Mouse (Mus musculus) forebrain, embryonic 12.5 days (tissue): Measurements from ENCODE around the gene Znrf3. TPM values are rescaled to one million over a fixed set of nuclear protein-coding genes. Genes with fewer than 3 reads are reported as not detected.

Source experiments
- ATAC-seq: fragments of 200-750 bp; cut with Nextera tagmentation; 2 replicates; pipeline ENCODE4 v1.8.0; 2017; ENCODE audit warnings: moderate TSS enrichment; ENCODE audit not compliant: low FRiP score
- H3K27ac ChIP-seq: fragments of 300-500 bp; sonication (generic); 2 replicates; pipeline ENCODE4 v1.5.1; 2016; ENCODE audit warnings: mild to moderate bottlenecking
- H3K27me3 ChIP-seq: fragments of 300-500 bp; sonication (generic); 2 replicates; pipeline ENCODE4 v1.6.1; 2016; ENCODE audit warnings: mild to moderate bottlenecking
- H3K36me3 ChIP-seq: fragments of 300-500 bp; sonication (generic); replicated peaks from 2 replicates; pipeline ENCODE4 v1.6.1; 2016; ENCODE audit warnings: mild to moderate bottlenecking
- H3K4me1 ChIP-seq: fragments of 300-500 bp; sonication (generic); 2 replicates; pipeline ENCODE4 v1.6.1; 2016
- H3K4me2 ChIP-seq: fragments of 300-500 bp; sonication (generic); 2 replicates; pipeline ENCODE4 v1.6.1; 2016; ENCODE audit warnings: mild to moderate bottlenecking, moderate library complexity
- H3K4me3 ChIP-seq: fragments of 300-500 bp; sonication (generic); replicated peaks from 2 replicates; pipeline ENCODE4 v1.5.1; 2016; ENCODE audit warnings: mild to moderate bottlenecking
- H3K9ac ChIP-seq: fragments of 300-500 bp; sonication (generic); 2 replicates; pipeline ENCODE4 v1.6.1; 2016; ENCODE audit warnings: mild to moderate bottlenecking
- H3K9me3 ChIP-seq: fragments of 300-500 bp; sonication (generic); 2 replicates; pipeline ENCODE4 v1.6.1; 2016
- WGBS: fragments of 180-500 bp; shearing (Covaris S2); methylation state at CpG from one replicate; pipeline ENCODE4 v1.1.7; 2016; 5-methylcytosine and 5-hydroxymethylcytosine counted together
- polyA plus RNA-seq: library from polyadenylated mRNA; unstranded; fragments of >200 nt; fragmentation: Nextera tagmentation; extraction: Ambion mirVana; gene quantifications from 2 replicates; pipeline ENCODE4 v1.2.1, GENCODE M21; 2016

Znrf3 gene
- polyA plus RNA-seq, 1 experiment from 2014 or later: 9.0 TPM

DNA sequence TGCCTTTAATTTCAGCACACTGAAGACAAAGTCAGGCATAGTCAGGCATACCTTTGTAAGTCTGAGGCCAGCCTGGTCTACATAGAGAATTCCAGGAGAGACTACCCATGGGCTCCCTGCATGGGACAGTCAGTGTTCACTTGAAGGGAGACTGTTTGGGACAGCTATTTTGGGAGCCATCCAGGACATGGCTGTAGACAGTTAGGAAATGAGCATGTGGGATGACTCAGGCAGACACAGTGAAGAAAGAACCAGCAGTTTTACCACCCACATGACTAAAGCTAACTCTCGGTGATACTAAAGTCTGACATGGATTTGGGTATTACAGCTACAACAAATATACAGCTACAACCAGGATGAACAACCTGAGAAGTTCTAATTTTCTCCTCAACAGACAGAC, 89.9 kb downstream of the Znrf3 start:
- H3K4me1 ChIP-seq: no peaks in the 10 kb centered on the region
- H3K27me3 ChIP-seq: no peaks in the 10 kb centered on the region
- 93% methylated on average over 1 of the region's 1 CpGs for WGBS
- H3K27ac ChIP-seq: no peak overlapping the region
- no peak overlapping the region for H3K4me3 ChIP-seq
- H3K4me2 ChIP-seq: no peak overlapping the region
- no peak for ATAC-seq
- no peak overlapping the region for H3K9ac ChIP-seq
- no peaks in the 10 kb centered on the region for H3K36me3 ChIP-seq
- no peaks in the 10 kb centered on the region for H3K9me3 ChIP-seq

- Histone ChIP-seq H3K27ac (no peak overlapping the region), H3K27me3 (no peaks in the 10 kb centered on the region), H3K9ac (no peak overlapping the region), H3K9me3 (no peaks in the 10 kb centered on the region), H3K4me2 (no peak overlapping the region), H3K36me3 (no peaks in the 10 kb centered on the region), H3K4me3 (no peak overlapping the region), H3K4me1 (no peaks in the 10 kb centered on the region)
- no peak for ATAC-seq
Measured at GRCm38 (mm10) chr11:5353032-5353431, 91.6 kb downstream of the Znrf3 start.

DNA sequence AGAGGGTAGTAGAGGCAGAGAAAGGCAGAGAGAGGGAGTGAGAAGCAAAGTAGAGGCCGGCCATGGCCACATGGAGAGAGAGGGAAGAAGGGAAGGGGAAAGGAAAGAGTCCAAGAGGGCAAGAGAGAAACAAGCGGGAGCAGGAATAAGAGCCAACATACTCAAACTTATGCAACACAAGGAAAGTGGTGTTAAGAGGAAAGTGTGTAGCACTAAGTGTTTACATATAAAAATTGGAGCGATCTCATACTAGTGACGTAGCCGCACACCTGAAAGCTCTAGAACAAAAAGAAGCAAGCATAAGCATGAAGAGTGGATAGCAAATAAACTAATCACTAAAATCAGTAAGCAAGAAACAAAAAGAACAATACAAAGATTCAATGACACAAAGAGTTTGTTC, 95.2 kb downstream of the Znrf3 start:
- H3K9me3 ChIP-seq: no peaks in the 10 kb centered on the region
- no peak overlapping the region for H3K27ac ChIP-seq
- H3K27me3 ChIP-seq: no peaks in the 10 kb centered on the region
- ATAC-seq: no peak
- 0 out of 2 replicates have a peak, but pooled peaks cover 5% of the 10 kb centered on the region for H3K4me1 ChIP-seq
- WGBS: 98% methylated on average over 5 of the region's 5 CpGs
- H3K36me3 ChIP-seq: no peaks in the 10 kb centered on the region
- H3K9ac ChIP-seq: no peak overlapping the region
- H3K4me3 ChIP-seq: no peak overlapping the region
- H3K4me2 ChIP-seq: no peak overlapping the region

DNA sequence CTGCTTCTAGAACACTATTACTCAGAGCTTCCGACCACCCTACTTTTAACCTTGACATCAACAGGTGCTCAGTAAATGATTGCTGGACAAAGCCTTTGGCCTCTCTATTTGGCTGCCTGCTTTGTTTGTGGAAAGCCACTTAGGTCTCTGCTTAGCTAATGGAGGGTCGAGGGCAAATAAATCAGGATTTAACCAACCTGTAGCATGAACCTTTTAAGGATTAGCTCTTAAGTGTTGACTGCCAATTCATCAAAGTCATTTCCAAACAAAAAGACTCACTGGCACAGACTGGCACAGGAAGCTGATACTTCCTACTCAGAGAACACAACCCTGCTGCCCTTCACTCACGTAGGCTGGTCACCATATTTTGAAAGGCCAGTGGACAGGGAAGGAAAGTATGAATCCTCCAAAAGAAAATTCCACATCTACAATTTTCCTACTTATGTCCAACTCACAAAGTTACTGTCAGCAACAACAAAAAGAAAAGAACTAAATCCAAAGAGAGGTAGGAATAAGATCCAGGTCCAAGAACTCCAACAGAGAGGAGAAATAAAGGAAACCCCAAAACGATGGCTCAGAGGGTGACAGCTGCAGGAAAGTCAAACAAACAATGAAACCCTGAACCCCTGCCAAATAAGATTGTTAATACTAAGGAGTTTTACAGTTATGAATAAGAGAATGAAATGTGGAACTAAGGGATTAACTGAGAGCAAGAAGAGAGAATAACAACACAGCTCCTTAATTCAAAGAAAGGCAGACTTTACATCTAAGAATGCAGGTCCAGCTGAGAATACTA, 97.6 kb downstream of the Znrf3 start:
- H3K27ac ChIP-seq: no peak overlapping the region
- H3K27me3 ChIP-seq: no peaks in the 10 kb centered on the region
- H3K9me3 ChIP-seq: no peaks in the 10 kb centered on the region
- H3K4me3 ChIP-seq: no peak overlapping the region
- ATAC-seq: no peak
- H3K9ac ChIP-seq: no peak overlapping the region
- no peaks in the 10 kb centered on the region for H3K36me3 ChIP-seq
- WGBS: 54% methylated on average over 4 of the region's 4 CpGs
- H3K4me2 ChIP-seq: no peak overlapping the region
- H3K4me1 ChIP-seq: 0 out of 2 replicates have a peak, but pooled peaks cover 5% of the 10 kb centered on the region

GRCm38 (mm10) chr11:5343748-5344147, 100.9 kb downstream of the Znrf3 start:
- Histone ChIP-seq H3K36me3 (no peaks in the 10 kb centered on the region), H3K9ac (no peak overlapping the region), H3K27me3 (no peaks in the 10 kb centered on the region), H3K9me3 (no peaks in the 10 kb centered on the region), H3K4me3 (no peak overlapping the region), H3K27ac (no peak overlapping the region), H3K4me1 (0 out of 2 replicates have a peak, but pooled peaks cover 5% of the 10 kb centered on the region), H3K4me2 (no peak overlapping the region)
- no peak for ATAC-seq
- 93% methylated on average over 4 of the region's 4 CpGs for WGBS

GRCm38 (mm10) chr11:5339732-5340131, 104.9 kb downstream of the Znrf3 start:
- Histone ChIP-seq H3K4me2 (no peak overlapping the region), H3K4me3 (no peak overlapping the region), H3K9me3 (no peaks in the 10 kb centered on the region), H3K9ac (no peak overlapping the region), H3K27me3 (no peaks in the 10 kb centered on the region), H3K36me3 (no peaks in the 10 kb centered on the region), H3K27ac (no peak overlapping the region), H3K4me1 (no peaks in the 10 kb centered on the region)
- WGBS: 98% methylated on average over 1 of the region's 1 CpGs
- no peak for ATAC-seq

GRCm38 (mm10) chr11:5336852-5337251, 107.8 kb downstream of the Znrf3 start:
- Histone ChIP-seq H3K4me3 (no peak overlapping the region), H3K9ac (no peak overlapping the region), H3K36me3 (no peaks in the 10 kb centered on the region), H3K27me3 (no peaks in the 10 kb centered on the region), H3K27ac (no peak overlapping the region), H3K4me2 (no peak overlapping the region), H3K4me1 (0 out of 2 replicates have a peak, but pooled peaks cover 2% of the 10 kb centered on the region), H3K9me3 (no peaks in the 10 kb centered on the region)
- 83% methylated on average over 7 of the region's 7 CpGs for WGBS
- no peak for ATAC-seq

DNA sequence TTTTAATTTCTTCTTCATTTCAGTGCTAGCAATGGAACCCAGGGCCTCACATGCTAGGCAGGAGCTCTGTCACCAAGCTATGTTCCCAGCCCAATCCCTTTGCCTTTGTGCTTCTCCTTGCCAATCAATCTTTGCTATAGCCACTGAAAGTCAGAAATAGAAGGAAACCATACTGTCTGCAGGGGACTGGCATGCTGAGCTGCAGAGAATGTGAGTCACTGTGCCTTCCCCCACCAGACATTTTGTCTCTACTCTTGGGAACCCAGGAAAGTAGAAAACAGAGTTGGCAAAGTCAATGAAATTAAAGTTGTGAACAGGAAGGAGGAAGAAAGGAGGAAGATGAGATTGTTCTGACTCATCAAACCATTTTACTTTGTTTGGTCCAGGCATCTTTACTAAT, 108.4 kb downstream of the Znrf3 start:
- ATAC-seq: no peak
- Histone ChIP-seq H3K4me1 (0 out of 2 replicates have a peak, but pooled peaks cover 2% of the 10 kb centered on the region), H3K36me3 (no peaks in the 10 kb centered on the region), H3K4me3 (no peak overlapping the region), H3K27ac (no peak overlapping the region), H3K9me3 (no peaks in the 10 kb centered on the region), H3K27me3 (no peaks in the 10 kb centered on the region), H3K9ac (no peak overlapping the region), H3K4me2 (no peak overlapping the region)

GRCm38 (mm10) chr11:5330851-5331250, 113.8 kb downstream of the Znrf3 start:
- Histone ChIP-seq H3K27me3 (no peaks in the 10 kb centered on the region), H3K27ac (no peak overlapping the region), H3K4me2 (no peak overlapping the region), H3K36me3 (0 out of 2 replicates have a peak, but pooled peaks cover 2% of the 10 kb centered on the region), H3K4me3 (no peak overlapping the region), H3K4me1 (peaks cover 5% of the 10 kb centered on the region; the same call in 1 of the 2 replicates), H3K9ac (no peak overlapping the region), H3K9me3 (no peaks in the 10 kb centered on the region)
- no peak for ATAC-seq
- WGBS: 93% methylated on average over 4 of the region's 4 CpGs

DNA sequence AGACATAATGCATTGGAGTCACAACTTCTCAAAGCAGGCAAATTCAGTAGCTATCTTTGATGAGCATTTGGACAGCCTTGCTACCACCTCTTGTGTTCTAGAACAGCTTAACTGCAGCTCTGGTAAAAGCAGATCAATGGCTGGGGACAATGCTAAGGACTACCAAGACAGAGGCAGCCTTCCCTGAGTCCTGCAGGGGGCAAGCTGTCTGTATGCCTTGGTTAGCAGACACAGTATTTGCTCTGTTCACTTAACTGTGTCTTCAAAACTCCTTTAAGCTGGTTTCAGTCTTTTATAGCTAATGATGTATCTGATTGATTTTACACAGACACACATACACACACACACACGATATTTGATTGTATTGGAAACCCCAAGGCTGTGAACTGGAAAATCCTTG, 117.0 kb downstream of the Znrf3 start:
- no peak for ATAC-seq
- H3K4me1 ChIP-seq: peaks cover 11% of the 10 kb centered on the region
- H3K4me3 ChIP-seq: no peak overlapping the region
- H3K9me3 ChIP-seq: no peaks in the 10 kb centered on the region
- no peak overlapping the region for H3K27ac ChIP-seq
- no peaks in the 10 kb centered on the region for H3K27me3 ChIP-seq
- no peak overlapping the region for H3K4me2 ChIP-seq
- 47% methylated on average over 1 of the region's 1 CpGs for WGBS
- 0 out of 2 replicates have a peak, but pooled peaks cover 2% of the 10 kb centered on the region for H3K36me3 ChIP-seq
- no peak overlapping the region for H3K9ac ChIP-seq

GRCm38 (mm10) chr11:5326252-5326651, 118.4 kb downstream of the Znrf3 start:
- 92% methylated on average over 3 of the region's 3 CpGs for WGBS
- Histone ChIP-seq H3K4me3 (no peak overlapping the region), H3K36me3 (0 out of 2 replicates have a peak, but pooled peaks cover 2% of the 10 kb centered on the region), H3K27me3 (no peaks in the 10 kb centered on the region), H3K9ac (no peak overlapping the region), H3K9me3 (no peaks in the 10 kb centered on the region), H3K4me2 (no peak overlapping the region), H3K4me1 (peaks cover 17% of the 10 kb centered on the region), H3K27ac (no peak overlapping the region)
- no peak for ATAC-seq

- WGBS: 96% methylated on average over 6 of the region's 6 CpGs
- H3K4me1 ChIP-seq: peaks cover 17% of the 10 kb centered on the region
Measured at GRCm38 (mm10) chr11:5325217-5325616, 119.4 kb downstream of the Znrf3 start.

GRCm38 (mm10) chr11:5324296-5324695, 120.4 kb downstream of the Znrf3 start:
- Histone ChIP-seq H3K36me3 (0 out of 2 replicates have a peak, but pooled peaks cover 2% of the 10 kb centered on the region), H3K4me1 (peaks cover 19% of the 10 kb centered on the region), H3K9me3 (no peaks in the 10 kb centered on the region), H3K9ac (no peak overlapping the region), H3K4me3 (no peak overlapping the region), H3K4me2 (no peak overlapping the region), H3K27ac (no peak overlapping the region), H3K27me3 (no peaks in the 10 kb centered on the region)
- 3% methylated on average over 2 of the region's 2 CpGs for WGBS
- ATAC-seq: no peak

More at GRCm38 (mm10) chr11:5325217-5325616, 119.4 kb downstream of the Znrf3 start:
- no peak for ATAC-seq
- H3K4me2 ChIP-seq: no peak overlapping the region
- no peaks in the 10 kb centered on the region for H3K27me3 ChIP-seq
- 0 out of 2 replicates have a peak, but pooled peaks cover 2% of the 10 kb centered on the region for H3K36me3 ChIP-seq
- H3K9ac ChIP-seq: no peak overlapping the region
- H3K4me3 ChIP-seq: no peak overlapping the region
- no peaks in the 10 kb centered on the region for H3K9me3 ChIP-seq
- H3K27ac ChIP-seq: no peak overlapping the region
